Mouse (Mus musculus) cortical plate, adult 2 months (tissue): ENCODE results near the gene Gpnmb.

Source experiments
- CTCF ChIP-seq: fragments of 200-500 bp; IDR thresholded peaks from 2 replicates; pipeline ENCODE4 v1.5.1; 2011; ENCODE audit warnings: mild to moderate bottlenecking, control low read depth, low read length; ENCODE audit not compliant: insufficient read depth; ENCODE audit errors: extremely low read depth
- POLR2A ChIP-seq: fragments of 200-500 bp; IDR thresholded peaks from 2 replicates; pipeline ENCODE4 v1.6.1; 2011; ENCODE audit warnings: mild to moderate bottlenecking, low read length, control low read depth; ENCODE audit not compliant: insufficient read depth; ENCODE audit errors: extremely low read depth

GRCm38 (mm10) chr6:48998186-48998585, 38.2 kb upstream of the Gpnmb start:
- no peak for TF ChIP-seq POLR2A
- no peak for TF ChIP-seq CTCF
